Mouse (Mus musculus): ENCODE measurements at regions not wholly inside any gene's neighbourhood (a gene's known extent, or its start where the extent isn't known, plus 50 kb on each side); places are given as distances from the start of the nearest gene placed in this dataset.

- TF ChIP-seq CTCF (IDR thresholded peaks at IDR 0.05; ENCODE audit: low read depth) (no peak), EP300 (IDR thresholded peaks at IDR 0.05; ENCODE audit: low read depth) (no peak)
Observed at GRCm38 (mm10) chr13:45251068-45251467, 138.5 kb upstream of the Mylip start.

All from heart, postnatal 0 days (tissue).